Mouse (Mus musculus) lung, postnatal 0 days (tissue): ENCODE measurements around the gene Snrnp40.

Experiments
- CTCF ChIP-seq: IDR thresholded peaks from 2 replicates; pipeline ENCODE4 v1.5.1; 2016; ENCODE audit warnings: antibody characterized with exemption, mild to moderate bottlenecking
- EP300 ChIP-seq: IDR thresholded peaks from 2 replicates; pipeline ENCODE4 v1.6.1; 2016; ENCODE audit warnings: antibody characterized with exemption, mild to moderate bottlenecking, control low read depth

GRCm38 (mm10) chr4:130357946-130358345, 2.0 kb upstream of the Snrnp40 start:
- no peak for TF ChIP-seq CTCF
- TF ChIP-seq EP300: no peak
